Mouse (Mus musculus): Measurements from ENCODE around the gene Wwc2.

The Wwc2 gene

GRCm38 (mm10) chr8:47939933-47940870, 50.5 kb downstream of the Wwc2 start:
- no peak for DNase-seq (ENCODE audit: low read depth)

DNA sequence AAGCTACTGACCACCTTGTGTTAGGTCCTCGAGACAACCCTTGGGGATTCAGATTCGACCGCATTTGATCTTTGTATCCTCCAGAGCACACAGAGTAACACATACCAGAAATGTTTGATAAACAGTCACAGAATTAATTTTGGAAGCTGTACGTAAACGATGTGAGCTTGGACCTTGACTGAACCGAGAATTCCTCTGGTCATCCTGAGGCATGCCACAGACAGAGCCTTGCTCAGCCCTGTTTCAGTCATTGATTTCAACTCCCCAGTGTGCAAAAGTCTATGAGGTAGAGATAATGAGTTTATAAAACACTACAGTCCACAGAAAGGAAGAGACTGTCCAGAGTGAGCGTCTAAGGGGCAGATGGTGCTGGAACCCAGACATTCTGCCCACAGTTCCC, 51.5 kb downstream of the Wwc2 start:
- no peak for DNase-seq (ENCODE audit: low read depth)

DNA sequence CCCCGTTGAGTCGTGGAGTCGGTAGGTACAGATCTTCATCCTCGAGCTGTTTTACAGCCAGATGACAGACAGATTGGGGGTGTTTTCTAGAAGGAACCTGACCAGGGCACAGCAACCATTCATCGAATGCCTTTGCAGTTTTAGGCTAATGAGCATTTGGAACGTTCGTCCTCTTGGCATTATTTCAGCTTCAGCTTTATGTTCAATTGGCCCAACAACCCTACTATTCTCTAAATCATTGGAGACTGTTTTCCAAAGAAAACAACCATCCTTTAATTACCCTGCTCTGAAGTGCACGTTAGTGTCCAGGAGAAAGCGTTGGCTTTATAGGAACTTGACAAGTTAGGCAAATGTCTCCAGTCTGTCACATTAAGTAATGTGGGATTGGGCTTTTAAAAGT, 54.3 kb downstream of the Wwc2 start:
- no peak for DNase-seq (ENCODE audit: low read depth)

DNA sequence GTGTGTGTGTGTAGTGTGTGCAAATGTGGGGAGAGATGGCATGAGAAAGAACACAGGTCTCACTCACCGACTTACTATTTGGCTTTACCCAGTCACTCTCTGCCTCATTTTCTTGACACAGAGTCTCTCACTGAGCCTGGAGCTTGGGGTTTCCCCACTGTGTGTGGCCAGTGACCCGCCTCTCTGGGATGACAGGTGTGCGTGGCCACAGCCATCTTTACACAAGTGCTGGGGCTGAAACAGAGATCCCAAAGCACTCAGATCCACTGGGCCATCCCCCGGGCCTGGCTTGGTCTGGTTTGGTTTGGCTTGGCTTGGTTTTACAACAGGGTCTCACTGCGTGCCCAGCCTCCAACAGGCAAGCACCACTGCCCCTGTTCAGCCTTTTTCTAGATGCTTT, 55.3 kb downstream of the Wwc2 start:
- no peak for DNase-seq (ENCODE audit: low read depth)

- DNase-seq (ENCODE audit: low read depth), result no peak
These were observed 57.6 kb downstream of the Wwc2 start for GRCm38 (mm10) chr8:47933087-47933486.

DNA sequence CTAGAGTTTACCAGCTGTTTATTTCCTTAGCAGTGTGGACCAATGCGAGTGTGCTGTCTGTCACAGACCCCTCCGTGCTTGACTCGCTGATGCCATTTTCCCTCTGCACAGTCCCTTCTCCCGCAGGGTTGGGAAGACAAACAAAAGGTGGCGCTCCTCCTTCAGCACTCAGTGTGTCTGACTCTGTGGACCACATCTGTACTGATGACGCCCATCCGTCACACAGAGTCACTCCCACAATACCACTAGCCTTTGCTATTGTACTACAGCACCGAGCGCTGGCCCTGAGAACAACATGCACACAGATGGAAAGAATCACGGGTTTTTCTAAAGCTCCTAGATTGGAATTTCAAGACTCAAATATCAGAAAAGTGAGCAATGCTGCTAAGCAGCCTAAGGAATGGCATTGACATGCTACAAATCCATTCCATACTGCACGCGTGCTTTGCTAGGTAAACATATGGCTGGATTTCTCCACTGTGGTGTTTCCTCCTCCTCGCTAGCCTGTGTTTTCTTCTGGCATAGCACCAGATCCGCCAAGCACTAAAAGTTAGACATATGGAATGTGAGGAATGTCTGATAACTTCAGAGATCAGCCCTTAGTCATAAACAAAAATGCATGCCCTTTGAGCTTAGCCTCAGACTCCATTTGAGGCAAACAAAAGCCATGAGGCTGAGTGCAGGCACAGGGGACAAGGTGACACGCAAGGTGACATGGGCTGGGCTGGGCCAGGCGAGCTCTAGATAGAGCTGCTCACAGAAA, 58.5 kb downstream of the Wwc2 start:
- DNase-seq (ENCODE audit: low read depth), result no peak

DNA sequence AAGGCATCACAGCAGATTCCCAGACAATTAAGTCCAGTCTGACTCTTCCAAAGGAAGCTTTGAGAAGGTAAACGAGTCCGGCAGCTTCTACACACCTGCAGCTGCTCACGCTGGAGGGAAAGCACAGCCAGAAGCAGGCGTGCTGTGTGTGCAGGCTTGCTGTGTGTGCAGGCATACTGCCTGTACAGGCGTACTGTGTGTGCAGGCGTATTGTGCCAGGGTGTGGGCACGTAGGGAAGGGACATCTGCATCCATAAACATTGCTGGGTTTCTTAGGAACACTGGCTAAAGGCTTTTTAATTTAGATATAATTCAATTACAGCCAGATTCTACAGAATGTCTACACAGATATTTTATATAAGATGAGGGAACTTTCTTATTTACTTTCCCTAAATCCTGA, 59.4 kb downstream of the Wwc2 start:
- DNase-seq (ENCODE audit: low read depth), result no peak

- DNase-seq (ENCODE audit: low read depth), result no peak
These were observed 61.1 kb downstream of the Wwc2 start for GRCm38 (mm10) chr8:47929615-47930014.

GRCm38 (mm10) chr8:47928604-47929185, 62.0 kb downstream of the Wwc2 start:
- DNase-seq (ENCODE audit: low read depth), result no peak

DNA sequence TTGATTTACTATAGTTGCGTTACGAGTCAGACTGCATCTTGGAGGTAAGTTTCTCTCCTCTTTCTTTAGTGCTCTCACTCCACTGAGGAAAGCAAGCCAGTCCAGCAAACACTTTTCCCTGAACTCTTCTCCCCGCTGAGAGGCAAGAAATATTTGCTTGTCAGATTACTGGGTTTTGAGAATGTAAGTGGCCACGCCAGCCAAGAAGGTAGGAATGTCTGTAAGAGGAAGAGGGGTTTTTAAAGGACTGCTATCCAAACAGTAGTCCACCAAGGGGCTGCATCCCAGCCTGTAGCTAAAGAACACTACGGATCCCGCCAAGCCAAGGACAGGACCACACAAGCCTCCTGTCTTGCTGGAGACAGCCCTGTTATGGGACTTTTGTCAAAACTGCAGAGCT, 65.8 kb downstream of the Wwc2 start:
- no peak for DNase-seq (ENCODE audit: low read depth)

- no peak for DNase-seq (ENCODE audit: low read depth)
These were observed 67.9 kb downstream of the Wwc2 start for GRCm38 (mm10) chr8:47922816-47923215.

GRCm38 (mm10) chr8:47922011-47922410, 68.7 kb downstream of the Wwc2 start:
- DNase-seq (ENCODE audit: low read depth), result no peak

DNA sequence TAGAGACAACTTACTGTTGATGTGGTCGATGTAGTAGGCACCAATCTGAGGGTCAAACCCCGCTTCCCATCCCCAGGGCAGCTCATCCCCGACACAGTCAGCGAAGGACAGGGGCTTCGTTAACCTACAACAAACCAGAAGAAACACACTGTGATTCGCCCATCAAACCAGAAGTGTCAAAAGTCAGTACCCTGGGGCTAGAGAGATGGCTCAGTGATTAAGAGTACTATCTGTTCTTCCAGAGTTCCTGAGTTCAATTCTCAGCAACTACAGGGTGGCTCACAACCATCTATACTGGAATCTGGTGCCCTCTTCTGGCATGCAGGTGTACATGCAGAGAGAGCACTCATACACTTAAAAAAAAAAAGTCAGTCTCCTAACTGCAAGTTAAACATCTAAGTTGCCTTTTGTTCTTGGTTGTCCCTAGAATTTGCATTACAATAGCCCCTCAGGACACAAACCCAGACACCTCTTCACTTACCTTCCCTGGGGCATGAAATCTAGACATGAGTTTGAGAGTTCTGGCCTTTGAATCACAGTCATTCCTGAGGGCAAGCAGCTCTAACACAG, 70.1 kb downstream of the Wwc2 start:
- no peak for DNase-seq (ENCODE audit: low read depth)

- no peak for DNase-seq (ENCODE audit: low read depth)
These were observed 73.4 kb downstream of the Wwc2 start for GRCm38 (mm10) chr8:47917060-47918035.

GRCm38 (mm10) chr8:47915521-47915920, 75.2 kb downstream of the Wwc2 start:
- no peak for DNase-seq (ENCODE audit: low read depth)

DNA sequence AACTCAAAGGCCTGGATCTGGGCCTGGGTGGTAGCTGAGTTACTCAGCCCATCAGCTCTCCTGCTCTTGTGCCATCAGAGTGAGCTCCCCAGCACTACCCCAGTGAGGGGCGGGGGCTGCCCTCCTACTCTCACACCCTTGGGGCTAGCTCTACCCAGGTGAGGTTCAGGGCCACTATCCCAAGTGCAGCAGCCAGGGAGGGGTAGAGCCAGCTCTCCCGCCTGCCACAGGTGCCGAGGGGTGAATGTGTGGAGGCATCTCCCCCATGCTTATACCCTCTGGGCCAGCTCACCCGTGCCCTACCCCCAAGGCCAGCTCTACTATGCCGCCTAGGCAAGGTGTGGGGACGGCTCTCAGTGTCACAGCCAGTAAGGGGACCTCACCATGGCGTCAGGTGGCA, 75.8 kb downstream of the Wwc2 start:
- no peak for DNase-seq (ENCODE audit: low read depth)

DNA sequence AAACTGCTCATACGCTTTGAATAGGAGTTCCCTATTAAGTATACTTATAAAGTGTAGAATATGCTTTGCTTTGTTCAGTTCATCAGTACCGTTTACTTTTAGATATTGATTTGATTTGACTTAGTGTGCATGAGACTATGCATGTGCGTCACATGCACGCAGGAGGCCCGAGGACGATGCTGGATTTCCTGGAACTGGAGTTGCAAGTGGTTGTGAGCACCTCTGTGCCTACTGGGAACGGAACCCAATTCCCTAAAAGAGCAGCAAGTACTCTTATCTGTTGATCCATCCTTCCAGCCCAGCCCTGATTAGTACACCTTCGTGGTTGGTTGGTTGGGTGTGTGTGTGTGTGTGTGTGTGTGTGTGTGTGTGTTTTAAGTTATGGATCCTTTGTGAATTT, 76.6 kb downstream of the Wwc2 start:
- no peak for DNase-seq (ENCODE audit: low read depth)

DNA sequence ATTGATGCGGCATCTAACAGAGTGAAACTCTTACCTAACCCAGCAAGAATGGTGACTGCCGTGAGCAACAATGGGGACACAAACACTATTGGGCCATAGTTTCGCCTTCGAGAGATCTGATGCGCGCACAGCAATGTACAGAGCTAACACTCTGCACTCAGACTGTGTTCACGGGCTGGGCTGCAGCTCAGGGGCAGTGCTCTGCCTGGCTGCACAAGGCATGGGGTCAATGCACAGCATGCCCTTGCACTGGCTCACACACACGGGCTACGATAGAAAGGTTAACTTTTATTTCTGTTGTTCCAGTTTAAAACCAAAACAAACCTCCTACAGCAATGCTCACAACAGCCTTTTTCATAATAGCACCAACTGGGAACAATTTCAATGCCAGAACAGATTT, 77.1 kb downstream of the Wwc2 start:
- no peak for DNase-seq (ENCODE audit: low read depth)

DNA sequence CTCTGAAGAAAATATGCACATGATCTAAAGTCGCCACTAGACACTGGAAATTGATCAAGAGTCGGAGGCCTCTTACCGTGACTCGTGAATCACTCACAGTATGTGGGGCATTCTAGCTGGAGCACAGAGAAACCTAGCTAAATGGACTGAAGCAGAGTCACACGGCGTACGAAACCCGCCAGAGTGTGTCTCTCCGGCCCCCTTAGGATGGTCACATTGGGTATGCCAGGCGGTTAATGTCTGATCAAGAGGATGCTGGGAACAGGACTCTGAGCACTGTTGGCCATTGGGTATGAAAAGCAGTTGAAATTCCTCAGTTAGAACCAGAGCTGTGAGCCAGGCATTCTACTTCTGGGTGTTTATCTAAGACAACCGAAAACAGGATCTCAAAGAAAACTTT, 81.0 kb downstream of the Wwc2 start:
- DNase-seq (ENCODE audit: low read depth), result no peak

GRCm38 (mm10) chr8:47907056-47907455, 83.7 kb downstream of the Wwc2 start:
- no peak for DNase-seq (ENCODE audit: low read depth)

DNA sequence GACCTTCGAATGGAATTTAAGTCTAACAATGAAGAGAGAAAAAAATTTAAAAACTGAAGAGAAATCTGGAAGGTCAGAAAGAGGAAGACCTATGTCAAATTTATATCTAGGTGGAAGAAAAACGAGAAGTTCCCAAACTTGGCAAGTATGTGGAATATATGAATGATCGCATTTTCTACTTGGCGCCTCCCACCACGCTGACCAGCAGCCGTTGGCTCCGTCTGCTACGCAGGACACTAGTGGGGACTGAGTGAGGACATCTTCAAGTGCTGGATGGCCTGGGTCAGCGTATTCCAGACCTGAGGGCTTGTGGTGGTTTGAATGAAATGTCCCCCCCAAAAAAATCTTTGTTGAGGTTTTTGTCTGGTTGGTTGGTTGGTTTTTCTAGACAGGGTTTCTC, 84.6 kb downstream of the Wwc2 start:
- DNase-seq (ENCODE audit: low read depth), result no peak
